Mouse (Mus musculus) left cerebral cortex, adult 2 months (tissue): ENCODE results near the gene Tlk1. TPM values are rescaled to one million over a fixed set of nuclear protein-coding genes. Genes with fewer than 3 reads are reported as not detected.

ENCODE experiments used
- DNase-seq, 2 experiments: peaks; one replicate each; pipeline ENCODE4 v3.0.0; 2021 to 2022; ENCODE audit warnings: low spot score in 2 of 2, mixed read lengths in 1 of 2; ENCODE audit errors: extremely low spot score in 1 of 2
- H3K27ac ChIP-seq: fragments of 200-600 bp; 2 replicates; pipeline ENCODE4 v1.8.1; 2022
- H3K4me3 ChIP-seq: fragments of 200-600 bp; 2 replicates; pipeline ENCODE4 v1.8.1; 2022
- CTCF ChIP-seq: fragments of 200-600 bp; IDR thresholded peaks from 2 replicates; pipeline ENCODE4 v1.8.1; 2022; ENCODE audit warnings: antibody characterized with exemption, mild to moderate bottlenecking, moderate library complexity
- intact Hi-C: fragments of 180-260 bp; cut with DNase I; formaldehyde crosslinking; loops from one replicate; pipeline ENCODE4 v1.15.1; 2025
- total RNA-seq, 2 experiments: library from RNA; stranded (reverse); gene quantifications; 2 replicates each; pipeline ENCODE4 v1.2.3; 2021

The Tlk1 gene
- total RNA-seq, 2 experiments from 2014 or later: 81.1 to 83.4 TPM

DNA sequence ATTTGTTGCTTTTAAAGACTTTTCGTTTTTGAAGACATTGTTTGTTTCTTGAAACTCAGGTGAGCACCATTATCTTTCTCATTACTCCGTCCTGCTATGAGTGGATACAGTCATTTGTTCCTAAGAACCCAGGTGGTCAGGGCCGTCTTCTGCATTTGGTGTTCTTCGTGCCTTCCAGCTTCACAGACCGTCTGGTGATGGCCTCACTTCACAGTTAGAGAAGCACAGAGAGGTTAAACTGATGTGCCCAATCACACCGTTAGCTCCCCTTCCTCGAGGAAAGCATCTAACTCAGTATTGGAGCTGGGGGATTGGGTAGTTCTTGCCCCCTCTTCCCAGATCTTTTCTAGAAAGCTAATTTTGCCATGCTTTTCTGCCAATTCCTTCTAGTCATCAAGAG lies 158.5 kb downstream of the Tlk1 start:
- no peak for TF ChIP-seq CTCF

DNA sequence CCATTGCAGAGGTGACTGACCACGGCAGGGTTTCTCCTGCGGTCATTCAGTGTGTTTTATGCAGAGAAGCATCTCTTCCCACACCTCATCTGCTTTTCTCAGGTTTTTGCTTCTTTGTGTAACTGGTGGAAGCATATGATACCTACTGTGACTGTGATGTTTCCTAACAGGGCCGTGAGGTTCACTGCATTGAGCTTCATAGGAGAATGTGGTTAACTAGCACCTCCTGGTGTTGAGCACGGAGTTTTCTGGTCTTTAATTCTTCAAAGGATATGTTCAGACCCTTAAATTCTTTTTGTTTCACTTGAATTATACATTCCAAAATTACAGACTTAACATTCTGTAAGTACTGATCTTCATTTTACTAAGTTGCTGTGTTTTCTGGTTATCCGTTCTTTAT lies 161.8 kb downstream of the Tlk1 start:
- H3K27ac ChIP-seq: no peak overlapping the region
- no peak; the same call in 1 of the 2 replicates for TF ChIP-seq CTCF

More for the DNA sequence above, 158.5 kb downstream of the Tlk1 start:
- DNase-seq: no peak
- H3K4me3 ChIP-seq: no peak overlapping the region
- H3K27ac ChIP-seq: no peak overlapping the region
- intact Hi-C loops: no loop called here

More for the DNA sequence above, 161.8 kb downstream of the Tlk1 start:
- H3K4me3 ChIP-seq: no peak overlapping the region
- DNase-seq: no peak
- intact Hi-C loops: no loop called here

Other genes starting within 250 kb of the Tlk1 start
- 10 to 100 TPM; 92.7 to 96.6 TPM for gene Gorasp2, start 164.2 kb downstream of the Tlk1 start, total RNA-seq
- under 1 TPM in 1 of 2 experiments, not detected in 1; 0.41 TPM for gene Gm26558, start 163.6 kb downstream of the Tlk1 start, total RNA-seq
- gene Dcaf17, start 229.6 kb upstream of the Tlk1 start, total RNA-seq: 10 to 100 TPM; 13.9 to 16.5 TPM
- 10 to 100 TPM; 11.9 to 16.9 TPM for gene Mettl8, start 229.9 kb upstream of the Tlk1 start, total RNA-seq